Mouse (Mus musculus): ENCODE measurements around the gene Rnf215. TPM values are rescaled to one million over a fixed set of nuclear protein-coding genes. Genes with fewer than 3 reads are reported as not detected.
"Not testable (repeated sequence)": the region's sequence is repeated elsewhere in the genome, so short reads cannot be mapped to it uniquely, and the experiment has no call there.

Rnf215 gene
- polyA plus RNA-seq, 1 experiment from 2014 or later, result 42.7 TPM

DNA sequence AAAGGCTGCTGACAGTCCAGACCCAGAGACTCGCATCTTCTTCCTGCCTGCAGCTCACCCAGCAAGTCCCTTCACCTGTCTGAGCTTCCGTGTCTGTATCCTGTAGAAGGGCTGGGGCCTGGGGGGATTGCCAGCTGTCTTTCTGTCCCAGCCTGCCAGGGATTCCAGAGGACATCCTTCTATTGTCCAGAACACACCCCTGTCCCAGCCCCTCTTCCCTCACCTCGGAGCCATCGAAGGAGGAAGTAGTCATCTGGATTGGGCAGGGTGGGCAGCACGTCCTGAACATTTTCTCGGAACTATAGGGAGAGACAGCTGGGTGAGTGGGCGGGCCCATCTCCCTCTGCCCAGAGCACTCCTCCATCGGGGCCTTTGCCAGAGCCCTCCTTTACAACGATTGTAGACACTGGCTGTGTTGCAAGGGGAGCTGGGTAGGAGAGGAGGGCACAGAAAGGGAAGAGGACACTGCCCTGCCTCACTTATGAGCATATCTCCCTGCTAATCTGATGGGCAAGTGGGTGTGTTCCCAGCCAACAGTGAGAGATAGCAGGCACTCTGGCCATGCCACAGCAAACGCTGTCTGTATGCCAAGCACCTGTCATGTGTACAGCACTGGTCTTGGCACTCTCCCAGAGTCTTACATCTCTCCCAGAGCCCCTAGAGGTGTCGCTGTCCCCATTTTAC lies 18.4 kb upstream of the Rnf215 start:
- no peak overlapping the region for H3K27ac ChIP-seq
- peaks cover 15% of the 10 kb centered on the region; the same call in 1 of the 2 replicates for H3K4me1 ChIP-seq
- no peak for ATAC-seq (ENCODE audit: low FRiP score)
- 0 out of 2 replicates have a peak overlapping the region, but pooled peaks have one; percentile 8 for H3K9ac ChIP-seq
- no peak overlapping the region for H3K4me3 ChIP-seq
- 60% methylated on average over 11 of the region's 11 CpGs for WGBS
- peaks cover 30% of the 10 kb centered on the region for H3K27me3 ChIP-seq
- H3K4me2 ChIP-seq (replicated peaks), result no peak overlapping the region
- no peaks in the 10 kb centered on the region for H3K9me3 ChIP-seq (replicated peaks)
- no peaks in the 10 kb centered on the region for H3K36me3 ChIP-seq

DNA sequence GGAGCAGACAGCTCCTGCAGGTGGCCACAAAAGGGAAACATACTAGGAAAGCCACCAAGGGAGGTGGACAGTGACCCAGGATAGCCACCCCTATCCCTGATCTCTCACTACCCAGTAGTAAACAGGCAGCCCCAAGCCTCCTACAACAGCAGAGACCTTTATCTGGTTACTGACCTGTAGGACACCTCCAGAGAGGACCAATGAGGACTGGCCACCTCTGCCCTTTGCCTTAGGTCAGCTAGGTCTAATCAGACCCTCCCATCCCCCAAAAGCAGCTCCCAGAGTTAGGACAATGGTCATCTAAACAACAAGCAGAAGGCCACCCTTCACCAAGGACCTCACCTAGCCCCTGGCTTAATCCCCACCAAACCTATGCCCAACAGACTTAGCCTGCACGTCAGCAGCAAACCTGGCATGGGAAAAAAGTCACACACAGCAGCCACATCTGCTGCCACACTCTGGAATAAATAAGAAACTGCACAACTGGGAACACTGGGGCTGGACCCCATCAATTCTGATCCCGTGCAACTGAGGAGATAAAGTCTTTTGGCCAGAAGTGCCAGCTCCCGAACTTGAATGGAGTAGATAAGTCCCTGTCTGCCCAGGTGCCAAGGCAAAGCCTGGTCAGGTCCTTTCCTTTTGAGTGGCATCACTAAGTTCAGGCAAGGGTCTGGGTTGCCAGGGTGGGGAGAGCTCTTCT lies 17.5 kb upstream of the Rnf215 start:
- Histone ChIP-seq H3K4me1 (peaks cover 15% of the 10 kb centered on the region; the same call in 1 of the 2 replicates), H3K27ac (no peak overlapping the region), H3K27me3 (peaks cover 30% of the 10 kb centered on the region), H3K36me3 (no peaks in the 10 kb centered on the region), H3K9ac (peak overlapping the region; percentile 81), H3K4me3 (peak overlapping the region; percentile 60), H3K9me3 (replicated peaks) (no peaks in the 10 kb centered on the region), H3K4me2 (replicated peaks) (peak overlapping the region; percentile 96)
- no peak for ATAC-seq (ENCODE audit: low FRiP score)
- 32% methylated on average over 3 of the region's 3 CpGs for WGBS

DNA sequence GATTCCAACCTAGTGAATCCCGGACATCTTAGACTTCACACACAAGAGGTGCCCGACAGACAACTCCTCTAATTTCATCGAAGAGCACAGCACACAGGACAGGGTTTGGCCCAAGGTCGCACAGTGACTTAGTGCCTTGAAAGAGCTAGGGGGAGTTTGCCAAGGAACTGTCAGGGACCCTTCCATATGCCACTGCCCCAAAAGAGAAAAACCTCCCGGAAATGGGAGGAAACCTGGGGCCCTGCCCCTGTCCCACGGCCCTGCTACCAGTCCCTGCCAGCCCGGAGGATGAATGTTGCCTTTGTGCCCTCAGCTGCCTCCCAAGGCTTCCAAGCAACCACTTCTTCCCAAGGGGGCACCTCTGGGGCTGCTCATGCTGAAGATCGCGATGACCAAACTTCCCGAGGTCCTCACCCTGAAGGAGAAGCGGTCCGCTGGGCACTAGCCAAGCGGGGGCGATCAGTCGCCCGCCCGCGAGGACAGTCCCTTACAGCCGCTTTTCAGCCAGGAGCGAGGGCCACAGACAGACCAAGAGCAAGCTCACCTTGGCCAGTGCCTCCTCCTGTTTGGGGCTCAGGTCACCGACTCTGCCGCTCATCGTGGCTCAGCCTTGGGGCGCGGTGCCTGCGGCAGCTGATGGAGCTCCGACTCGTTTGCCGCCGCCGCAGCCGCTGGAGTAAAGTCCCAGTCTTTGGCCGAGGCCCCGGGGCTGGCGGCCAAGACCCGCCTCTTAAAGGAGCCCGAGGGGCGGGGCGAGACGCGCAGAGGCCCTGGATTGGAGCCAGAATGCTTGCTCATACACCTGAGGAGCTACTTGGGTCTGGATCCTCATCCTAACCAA lies 16.7 kb upstream of the Rnf215 start:
- H3K4me3 ChIP-seq, result peak overlapping the region; percentile 60
- peak; percentile 59 for ATAC-seq (ENCODE audit: low FRiP score)
- no peaks in the 10 kb centered on the region for H3K36me3 ChIP-seq
- H3K27me3 ChIP-seq, result peaks cover 30% of the 10 kb centered on the region
- H3K9me3 ChIP-seq (replicated peaks), result no peaks in the 10 kb centered on the region
- H3K4me1 ChIP-seq, result peaks cover 15% of the 10 kb centered on the region; the same call in 1 of the 2 replicates
- WGBS, result 1% methylated on average over 41 of the region's 41 CpGs
- no peak overlapping the region for H3K27ac ChIP-seq
- H3K4me2 ChIP-seq (replicated peaks), result peak overlapping the region; percentile 96
- peak overlapping the region; percentile 81 for H3K9ac ChIP-seq

DNA sequence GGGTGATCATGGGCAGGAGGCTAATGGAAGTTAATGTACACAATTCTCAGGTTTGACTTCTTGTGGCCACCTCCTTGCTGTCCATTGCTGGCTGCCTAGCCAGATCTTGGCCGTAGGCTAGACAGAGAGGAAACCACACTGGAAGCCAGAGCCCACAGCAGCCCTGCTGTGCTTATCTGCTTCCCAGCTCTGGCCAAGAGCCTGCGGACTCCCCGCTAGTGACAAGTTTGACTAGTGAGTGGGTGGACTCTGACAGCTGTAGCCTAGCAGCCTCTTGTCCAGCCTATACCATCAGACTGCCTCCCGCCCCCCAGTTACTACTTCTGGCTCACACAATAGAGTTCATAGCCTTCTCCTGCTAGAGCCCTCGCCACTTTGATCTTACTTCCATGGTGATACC lies 15.4 kb upstream of the Rnf215 start:
- Histone ChIP-seq H3K27ac (no peak overlapping the region), H3K9me3 (replicated peaks) (no peaks in the 10 kb centered on the region), H3K9ac (no peak overlapping the region), H3K4me2 (replicated peaks) (no peak overlapping the region), H3K4me3 (no peak overlapping the region), H3K4me1 (peaks cover 15% of the 10 kb centered on the region; the same call in 1 of the 2 replicates), H3K27me3 (peaks cover 30% of the 10 kb centered on the region), H3K36me3 (no peaks in the 10 kb centered on the region)
- no peak for ATAC-seq (ENCODE audit: low FRiP score)
- 73% methylated on average over 5 of the region's 5 CpGs for WGBS

DNA sequence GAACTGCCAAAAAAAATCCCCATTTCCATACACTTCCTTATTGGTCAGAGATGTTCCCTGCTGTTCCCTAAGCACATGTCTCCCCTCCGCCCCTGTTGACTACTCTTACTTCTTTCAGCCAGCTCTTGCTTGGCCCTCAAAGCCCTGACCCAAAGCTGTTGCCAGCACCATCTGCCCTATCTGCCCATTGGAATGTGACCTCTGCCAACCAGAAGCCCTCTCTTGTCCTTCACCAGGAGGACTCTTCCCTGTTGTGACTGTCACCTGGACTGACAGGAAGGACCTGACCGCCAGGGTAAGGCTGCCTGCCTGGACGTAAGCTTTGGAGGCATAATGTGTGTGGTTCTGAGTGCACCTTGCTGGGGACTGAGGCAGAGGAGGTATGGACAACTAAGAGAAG lies 13.3 kb upstream of the Rnf215 start:
- 76% methylated on average over 3 of the region's 3 CpGs for WGBS
- Histone ChIP-seq H3K27ac (no peak overlapping the region), H3K9me3 (replicated peaks) (peaks cover under 1% of the 10 kb centered on the region; the same call in 1 of the 2 replicates), H3K36me3 (no peaks in the 10 kb centered on the region), H3K4me2 (replicated peaks) (no peak overlapping the region), H3K4me3 (no peak overlapping the region), H3K9ac (no peak overlapping the region), H3K4me1 (peaks cover 15% of the 10 kb centered on the region; the same call in 1 of the 2 replicates), H3K27me3 (peaks cover 30% of the 10 kb centered on the region)
- no peak for ATAC-seq (ENCODE audit: low FRiP score)

DNA sequence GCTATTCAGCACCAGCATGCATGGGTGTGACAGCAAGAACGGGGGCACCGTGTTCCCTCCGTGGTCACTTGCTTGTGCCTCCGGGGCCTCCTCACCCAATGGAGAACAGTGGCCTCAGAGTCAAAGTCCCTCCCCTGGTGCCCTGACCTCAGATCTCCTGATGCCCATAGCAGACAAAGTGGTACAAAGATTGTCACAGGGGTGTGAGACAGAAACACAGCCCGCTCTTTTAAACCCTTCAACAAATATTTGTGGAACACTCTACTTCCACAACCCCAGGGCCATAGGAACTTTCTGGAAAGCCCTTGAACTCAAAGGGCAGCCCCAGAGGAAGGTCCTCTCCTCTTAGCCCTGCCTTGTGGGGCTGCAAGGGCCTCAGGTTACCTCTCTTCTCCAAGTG lies 12.8 kb upstream of the Rnf215 start:
- ATAC-seq (ENCODE audit: low FRiP score), result no peak
- WGBS, result 80% methylated on average over 5 of the region's 5 CpGs
- peaks cover 15% of the 10 kb centered on the region; the same call in 1 of the 2 replicates for H3K4me1 ChIP-seq

DNA sequence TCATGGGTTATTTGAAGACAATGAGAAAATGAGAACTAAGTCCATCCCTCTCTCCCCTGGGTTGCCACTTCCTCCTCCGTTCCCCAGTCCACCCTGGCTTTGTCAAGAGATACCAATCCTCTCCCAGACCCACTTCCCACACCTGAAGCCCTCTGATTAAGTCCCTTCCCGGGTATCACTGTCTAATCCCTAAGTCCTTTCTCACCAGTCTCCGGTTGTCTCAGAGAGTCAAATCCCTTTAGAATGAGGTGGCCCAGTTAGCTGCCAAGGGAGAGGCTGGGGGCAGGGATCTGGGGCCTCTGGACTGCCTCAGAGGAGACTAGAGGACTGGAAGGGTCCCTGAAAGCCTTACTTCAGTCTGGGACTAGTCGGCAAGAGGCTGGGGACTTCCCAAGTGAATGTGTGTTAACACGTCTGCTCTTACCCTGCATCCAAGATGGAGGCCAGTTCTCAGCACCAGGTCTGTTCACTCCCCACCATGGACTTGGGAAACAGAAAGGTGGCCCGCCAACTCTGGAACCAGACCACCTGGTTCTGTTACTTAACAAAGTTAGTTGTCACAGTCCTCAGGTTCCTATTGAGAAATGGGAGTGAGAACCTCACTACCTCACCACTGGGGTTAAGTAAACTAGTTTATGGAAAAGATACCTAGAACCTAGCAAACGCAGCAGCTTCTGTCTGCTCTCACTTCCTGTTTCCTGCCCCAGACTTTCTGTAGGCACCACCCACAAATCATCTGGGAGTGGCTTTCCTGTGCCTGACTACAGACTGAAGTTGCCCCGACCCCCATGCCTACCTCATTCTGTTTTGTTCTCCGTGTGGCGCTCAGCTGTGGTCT lies 12.0 kb upstream of the Rnf215 start, which contains the start of gene Sec14l2:
Sec14l2 (minus strand) TSS at position 674 of the 838 bp plus-strand sequence.
- WGBS, result 73% methylated on average over 10 of the region's 10 CpGs
- Histone ChIP-seq H3K9me3 (replicated peaks) (peaks cover 5% of the 10 kb centered on the region; the same call in 1 of the 2 replicates), H3K9ac (no peak within 1 kb of the TSS; the same call in 1 of the 2 replicates), H3K27ac (no peak within 1 kb of the TSS), H3K36me3 (no peaks in the 10 kb centered on the region), H3K4me3 (no peak within 1 kb of the TSS), H3K4me1 (peaks cover 7% of the 10 kb centered on the region; the same call in 1 of the 2 replicates), H3K4me2 (replicated peaks) (no peak within 1 kb of the TSS), H3K27me3 (peaks cover 18% of the 10 kb centered on the region)
- no peak for ATAC-seq (ENCODE audit: low FRiP score)

More for the DNA sequence above, 12.8 kb upstream of the Rnf215 start:
- no peak overlapping the region for H3K9ac ChIP-seq
- H3K27ac ChIP-seq, result no peak overlapping the region
- H3K4me3 ChIP-seq, result no peak overlapping the region
- H3K9me3 ChIP-seq (replicated peaks), result peaks cover 5% of the 10 kb centered on the region; the same call in 1 of the 2 replicates
- peaks cover 25% of the 10 kb centered on the region for H3K27me3 ChIP-seq
- no peaks in the 10 kb centered on the region for H3K36me3 ChIP-seq
- H3K4me2 ChIP-seq (replicated peaks), result no peak overlapping the region

DNA sequence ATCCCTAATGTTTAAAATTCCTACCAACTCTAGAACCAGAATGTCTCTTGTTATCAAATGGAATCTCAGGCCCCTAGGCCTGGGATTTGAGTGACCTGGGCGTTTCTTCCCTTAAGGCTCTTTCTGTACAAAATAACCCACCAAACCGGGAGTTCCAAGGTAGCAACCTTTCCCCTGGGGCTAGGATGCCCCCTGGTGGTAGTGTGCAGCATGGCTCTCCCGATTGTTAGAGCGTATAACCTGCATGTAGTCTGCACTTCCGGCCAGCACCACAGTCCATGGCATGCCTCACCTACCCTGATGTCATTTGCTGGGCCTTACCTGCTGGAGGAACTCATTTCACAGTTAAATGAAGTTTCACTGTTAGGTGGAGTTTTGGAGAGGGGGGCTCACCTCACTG lies 11.1 kb upstream of the Rnf215 start:
- Histone ChIP-seq H3K27me3 (peaks cover 14% of the 10 kb centered on the region), H3K4me2 (replicated peaks) (no peak overlapping the region), H3K9me3 (replicated peaks) (peaks cover 5% of the 10 kb centered on the region; the same call in 1 of the 2 replicates), H3K9ac (no peak overlapping the region), H3K36me3 (no peaks in the 10 kb centered on the region), H3K4me3 (no peak overlapping the region), H3K4me1 (no peaks in the 10 kb centered on the region), H3K27ac (no peak overlapping the region)
- WGBS, result 71% methylated on average over 5 of the region's 5 CpGs
- ATAC-seq (ENCODE audit: low FRiP score), result no peak

DNA sequence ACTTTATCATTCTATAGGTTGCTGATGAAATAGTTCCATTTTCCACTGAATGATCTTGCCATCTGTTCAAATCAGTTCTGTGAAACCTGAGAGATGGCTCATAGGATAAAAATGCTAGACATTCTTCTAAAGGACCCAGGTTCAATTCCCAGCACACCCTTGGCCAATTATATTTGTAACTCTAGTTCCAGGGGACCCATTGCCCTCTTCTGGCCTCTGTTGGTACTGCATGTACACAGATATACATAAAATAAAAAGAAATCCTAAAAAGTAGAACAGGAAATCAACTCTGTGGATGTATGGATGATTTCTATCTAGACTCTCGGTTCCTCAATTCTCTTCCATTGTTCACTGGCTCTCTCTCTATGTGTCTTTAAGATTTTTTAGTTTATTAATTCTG lies 7.9 kb upstream of the Rnf215 start:
- Histone ChIP-seq H3K27ac (no peak overlapping the region), H3K4me1 (no peaks in the 10 kb centered on the region), H3K27me3 (no peaks in the 10 kb centered on the region), H3K9ac (no peak overlapping the region), H3K4me2 (replicated peaks) (no peak overlapping the region), H3K9me3 (replicated peaks) (peaks cover 5% of the 10 kb centered on the region; the same call in 1 of the 2 replicates), H3K4me3 (no peak overlapping the region), H3K36me3 (no peaks in the 10 kb centered on the region)
- no peak for ATAC-seq (ENCODE audit: low FRiP score)
- 78% methylated on average over 1 of the region's 1 CpGs for WGBS

DNA sequence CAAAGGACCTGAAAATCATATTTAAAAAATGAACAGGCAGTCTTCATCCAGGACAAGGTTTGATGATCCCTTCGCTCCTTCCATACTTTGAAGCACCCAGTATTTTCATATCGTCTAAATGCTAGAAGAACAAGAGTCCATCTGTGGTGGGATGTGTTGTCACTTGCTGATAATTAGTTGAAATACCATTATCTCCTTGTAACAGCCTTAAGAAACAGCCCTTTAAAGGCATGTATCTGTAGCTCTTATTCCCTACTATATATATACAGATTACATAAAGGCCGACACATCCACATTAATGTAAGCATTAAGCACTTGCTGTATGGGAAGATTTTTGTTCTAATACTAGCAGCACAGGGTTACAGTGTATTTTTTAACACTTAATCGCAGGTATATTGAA lies 6.5 kb upstream of the Rnf215 start:
- 90% methylated on average over 4 of the region's 4 CpGs for WGBS
- not testable (repeated sequence) for H3K27me3 ChIP-seq; H3K4me2 ChIP-seq (replicated peaks); ATAC-seq (ENCODE audit: low FRiP score); H3K9me3 ChIP-seq (replicated peaks); H3K27ac ChIP-seq; H3K36me3 ChIP-seq; H3K4me3 ChIP-seq; H3K4me1 ChIP-seq; H3K9ac ChIP-seq

DNA sequence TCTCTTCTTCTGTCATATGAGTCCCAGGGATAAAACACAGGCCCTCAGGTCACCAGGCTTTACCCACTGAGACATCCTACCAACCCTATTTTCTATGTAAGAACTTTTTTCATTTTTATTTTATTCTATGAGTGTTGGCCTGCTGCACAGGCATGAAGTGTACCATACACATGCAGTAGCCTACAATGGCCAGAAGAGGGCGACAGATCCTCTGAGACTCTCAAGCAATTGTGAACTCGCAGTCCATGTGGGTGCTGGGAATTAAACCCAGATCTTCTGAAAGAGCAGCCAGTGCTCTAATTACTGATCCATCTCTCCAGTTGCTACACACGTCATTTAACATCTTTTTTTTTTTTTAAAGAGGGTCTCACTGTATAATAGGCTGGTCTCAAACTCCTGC lies 1.6 kb upstream of the Rnf215 start:
- Histone ChIP-seq H3K9ac (no peak overlapping the region), H3K27me3 (no peaks in the 10 kb centered on the region), H3K36me3 (peaks cover 11% of the 10 kb centered on the region), H3K4me1 (peaks cover 22% of the 10 kb centered on the region), H3K4me2 (replicated peaks) (no peak overlapping the region), H3K27ac (no peak overlapping the region), H3K4me3 (no peak overlapping the region), H3K9me3 (replicated peaks) (no peaks in the 10 kb centered on the region)
- WGBS, result 53% methylated on average over 3 of the region's 3 CpGs
- ATAC-seq (ENCODE audit: low FRiP score), result no peak
